ENCODE assay signal across 20 mouse cellular contexts in the genomic region with DNA sequence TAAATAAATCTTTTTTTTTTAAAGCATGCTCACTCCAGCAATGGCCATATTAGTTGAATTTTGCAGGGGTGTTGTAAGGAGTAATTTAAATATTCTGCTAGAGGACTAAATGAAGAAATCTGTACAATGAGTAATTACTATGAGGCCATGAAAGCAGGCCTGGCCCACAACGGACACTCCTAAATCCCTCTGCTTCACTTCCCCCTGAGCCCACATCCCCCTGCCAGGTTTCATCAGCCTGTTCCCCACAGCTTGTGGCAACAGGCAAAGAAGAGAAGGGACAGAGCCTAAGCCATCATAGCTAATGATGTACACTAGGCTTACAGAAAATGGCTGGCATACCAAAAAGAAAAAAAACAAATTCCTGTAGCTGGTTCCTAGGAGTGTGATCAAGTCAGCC. TPM values are rescaled to one million over a fixed set of nuclear protein-coding genes. Genes with fewer than 3 reads are reported as not detected.
DNase-seq lines count a peak whose midpoint lies in the region; ATAC-seq and TF ChIP-seq lines count a peak whose summit lies in the region.
"Had no signal": no experiment of that assay in that cellular context is flagged by ENCODE, and none has a peak within 500 bp of the region (broad histone marks: within the 10 kb centered on the region; RNA-seq: fewer than 3 reads in every experiment).

No protein-coding gene starts in this region.

- no peak for DNase-seq in neural tube, embryonic 10.5 days (ENCODE audit: extremely low spot score, low spot score)
- no peak for DNase-seq in forebrain, postnatal 0 days
- no peak for DNase-seq in testis, postnatal 10 days (ENCODE audit: low spot score)
- DNase-seq in lung, postnatal 0 days (ENCODE audit: low spot score), result no peak
- DNase-seq: adrenal gland, postnatal 10 days; cerebellum, adult 18-20 months; gastrocnemius, postnatal 14 days; heart, postnatal 36 days; kidney, adult 18-20 months; kidney, postnatal 4 days; left cerebral cortex, postnatal 4 days; lung, postnatal 4 days; thymus, adult 18-20 months had no signal

- H3K4me3 ChIP-seq in neural tube, embryonic 12.5 days, result no peak overlapping the region
- no peak overlapping the region for H3K4me3 ChIP-seq in forebrain, postnatal 0 days (ENCODE audit: low read depth, low read length)
- H3K4me3 ChIP-seq in neural tube, embryonic 15.5 days (replicated peaks), result 0 out of 2 replicates have a peak overlapping the region, but pooled peaks have one; percentile 97
- no peak overlapping the region for H3K4me3 ChIP-seq in lung, postnatal 0 days (ENCODE audit: low read depth, low read length)
- H3K4me3 ChIP-seq in intestine, embryonic 16.5 days (ENCODE audit: low read length), result no peak overlapping the region
- H3K4me3 ChIP-seq: heart, embryonic 12.5 days; liver, embryonic 15.5 days had no signal

- TF ChIP-seq CTCF in forebrain, postnatal 0 days (IDR thresholded peaks at IDR 0.05; ENCODE audit: low read depth), result no peak
- no peak for TF ChIP-seq CTCF in lung, postnatal 0 days (IDR thresholded peaks at IDR 0.05)

- no peak overlapping the region for H3K27ac ChIP-seq in neural tube, embryonic 12.5 days
- no peak overlapping the region for H3K27ac ChIP-seq in forebrain, postnatal 0 days (ENCODE audit: low read depth, low read length)
- H3K27ac ChIP-seq in neural tube, embryonic 15.5 days (replicated peaks), result no peak overlapping the region
- H3K27ac ChIP-seq in lung, postnatal 0 days (ENCODE audit: low read length), result no peak overlapping the region
- H3K27ac ChIP-seq in intestine, embryonic 16.5 days (ENCODE audit: low read length), result no peak overlapping the region
- H3K27ac ChIP-seq: embryonic facial prominence, embryonic 15.5 days; liver, embryonic 15.5 days had no signal

- peak overlapping the region; percentile 64 for H3K4me2 ChIP-seq in neural tube, embryonic 12.5 days (replicated peaks)
- 0 out of 2 replicates have a peak overlapping the region, but pooled peaks have one; percentile 72 for H3K4me2 ChIP-seq in forebrain, postnatal 0 days (ENCODE audit: low read depth)
- H3K4me2 ChIP-seq in neural tube, embryonic 15.5 days, result peak overlapping the region; percentile 73
- no peak overlapping the region for H3K4me2 ChIP-seq in lung, postnatal 0 days (replicated peaks; ENCODE audit: low read depth, low read length)
- H3K4me2 ChIP-seq in intestine, embryonic 16.5 days (ENCODE audit: low read depth, low read length), result no peak overlapping the region
- H3K4me2 ChIP-seq: heart, embryonic 12.5 days; liver, embryonic 15.5 days had no signal

- peaks cover 7% of the 10 kb centered on the region; the same call in 1 of the 2 replicates for H3K27me3 ChIP-seq in neural tube, embryonic 12.5 days (replicated peaks)
- no peaks in the 10 kb centered on the region; the same call in 1 of the 2 replicates for H3K27me3 ChIP-seq in forebrain, postnatal 0 days (ENCODE audit: insufficient read depth, low read length)
- peaks cover 5% of the 10 kb centered on the region; the same call in 1 of the 2 replicates for H3K27me3 ChIP-seq in neural tube, embryonic 15.5 days (replicated peaks)
- no peaks in the 10 kb centered on the region for H3K27me3 ChIP-seq in lung, postnatal 0 days (replicated peaks; ENCODE audit: insufficient read depth, low read length)
- peaks cover 2% of the 10 kb centered on the region; the same call in 1 of the 2 replicates for H3K27me3 ChIP-seq in intestine, embryonic 16.5 days (replicated peaks; ENCODE audit: control insufficient read depth, insufficient read depth, low read length)

- H3K9ac ChIP-seq in neural tube, embryonic 12.5 days, result no peak overlapping the region
- no peak overlapping the region for H3K9ac ChIP-seq in forebrain, postnatal 0 days
- no peak overlapping the region for H3K9ac ChIP-seq in neural tube, embryonic 15.5 days (replicated peaks)
- H3K9ac ChIP-seq in lung, postnatal 0 days (replicated peaks; ENCODE audit: low read depth), result no peak overlapping the region
- H3K9ac ChIP-seq in intestine, embryonic 16.5 days (ENCODE audit: low read depth, low read length), result no peak overlapping the region
- H3K9ac ChIP-seq: embryonic facial prominence, embryonic 15.5 days; heart, embryonic 12.5 days; liver, embryonic 15.5 days had no signal

- no peak for TF ChIP-seq EP300 in lung, postnatal 0 days (IDR thresholded peaks at IDR 0.05)

- WGBS in neural tube, embryonic 12.5 days, result 91% methylated on average over 1 of the region's 1 CpGs
- 100% methylated on average over 1 of the region's 1 CpGs for WGBS in forebrain, postnatal 0 days
- 88% methylated on average over 1 of the region's 1 CpGs for WGBS in neural tube, embryonic 15.5 days
- WGBS in lung, postnatal 0 days, result 93% methylated on average over 1 of the region's 1 CpGs
- WGBS in intestine, embryonic 16.5 days, result 93% methylated on average over 1 of the region's 1 CpGs

- no peaks in the 10 kb centered on the region for H3K9me3 ChIP-seq in neural tube, embryonic 12.5 days
- H3K9me3 ChIP-seq in forebrain, postnatal 0 days (ENCODE audit: low read length), result no peaks in the 10 kb centered on the region
- H3K9me3 ChIP-seq in neural tube, embryonic 15.5 days (replicated peaks), result no peaks in the 10 kb centered on the region
- no peaks in the 10 kb centered on the region for H3K9me3 ChIP-seq in lung, postnatal 0 days (ENCODE audit: low read length)
- H3K9me3 ChIP-seq in intestine, embryonic 16.5 days (ENCODE audit: control insufficient read depth, low read length), result no peaks in the 10 kb centered on the region
- H3K9me3 ChIP-seq: embryonic facial prominence, embryonic 15.5 days; heart, embryonic 12.5 days; liver, embryonic 15.5 days had no signal

- ATAC-seq in neural tube, embryonic 12.5 days (ENCODE audit: low FRiP score, low read depth), result no peak
- no peak for ATAC-seq in forebrain, postnatal 0 days
- ATAC-seq in megakaryocyte, adult 5-6 weeks (ENCODE audit: poor library complexity, severe bottlenecking), result peak; percentile 23; the same call in 1 of the 2 replicates
- no peak for ATAC-seq in neural tube, embryonic 15.5 days (ENCODE audit: low FRiP score)
- no peak for ATAC-seq in lung, postnatal 0 days
- no peak for ATAC-seq in intestine, embryonic 16.5 days

- H3K4me1 ChIP-seq in neural tube, embryonic 12.5 days, result peaks cover 14% of the 10 kb centered on the region
- peaks cover 14% of the 10 kb centered on the region for H3K4me1 ChIP-seq in forebrain, postnatal 0 days (ENCODE audit: insufficient read depth)
- peaks cover 19% of the 10 kb centered on the region for H3K4me1 ChIP-seq in neural tube, embryonic 15.5 days
- H3K4me1 ChIP-seq in lung, postnatal 0 days (ENCODE audit: insufficient read depth, low read depth, low read length), result peaks cover 6% of the 10 kb centered on the region; the same call in 1 of the 2 replicates
- H3K4me1 ChIP-seq in intestine, embryonic 16.5 days (ENCODE audit: control insufficient read depth, insufficient read depth, low read length), result peaks cover 14% of the 10 kb centered on the region; the same call in 1 of the 2 replicates

- H3K36me3 ChIP-seq in neural tube, embryonic 12.5 days, result peaks cover 34% of the 10 kb centered on the region
- H3K36me3 ChIP-seq in forebrain, postnatal 0 days (ENCODE audit: insufficient read depth), result peaks cover 12% of the 10 kb centered on the region; the same call in 1 of the 2 replicates
- peaks cover 21% of the 10 kb centered on the region for H3K36me3 ChIP-seq in neural tube, embryonic 15.5 days
- no peaks in the 10 kb centered on the region for H3K36me3 ChIP-seq in lung, postnatal 0 days (ENCODE audit: insufficient read depth, low read length)
- H3K36me3 ChIP-seq in intestine, embryonic 16.5 days (ENCODE audit: control insufficient read depth, insufficient read depth, low read length), result 0 out of 2 replicates have a peak, but pooled peaks cover 2% of the 10 kb centered on the region

RNA-seq across cellular contexts. Expression of a gene that starts 2.1 kb away (rescaled TPM):
- 70.2 and 72.9 TPM in 2 replicates for polyA plus RNA-seq in neural tube, embryonic 12.5 days (2016; fragmentation: Nextera tagmentation; extraction: Ambion mirVana)
- total RNA-seq in forebrain, postnatal 0 days (2014; rRNA removed), result 38.4 and 47.5 TPM in 2 replicates
- 29.8 and 36.5 TPM in 2 replicates for polyA plus RNA-seq in forebrain, postnatal 0 days (2015; fragmentation: Nextera tagmentation; extraction: Ambion mirVana)
- 25.0 and 29.4 TPM in 2 replicates for total RNA-seq in megakaryocyte, adult 5-6 weeks (2015)
- 13.5 and 15.4 TPM in 2 replicates for total RNA-seq in megakaryocyte, adult 5-6 weeks (2017)
- polyA plus RNA-seq in neural tube, embryonic 15.5 days (2015; fragmentation: Nextera tagmentation; extraction: Ambion mirVana), result 53.2 and 54.3 TPM in 2 replicates
- polyA plus RNA-seq in lung, postnatal 0 days (2015; fragmentation: Nextera tagmentation; extraction: Ambion mirVana), result 19.4 and 22.4 TPM in 2 replicates
- polyA plus RNA-seq in intestine, embryonic 16.5 days (2015; fragmentation: Nextera tagmentation; extraction: Ambion mirVana), result 31.5 and 33.9 TPM in 2 replicates

RNA-seq across cellular contexts. Expression of a gene that starts 10.5 kb away (rescaled TPM):
- polyA plus RNA-seq in neural tube, embryonic 12.5 days (2016; fragmentation: Nextera tagmentation; extraction: Ambion mirVana), result 67.1 and 68.6 TPM in 2 replicates
- total RNA-seq in forebrain, postnatal 0 days (2014; rRNA removed), result 12.1 and 16.2 TPM in 2 replicates
- polyA plus RNA-seq in forebrain, postnatal 0 days (2015; fragmentation: Nextera tagmentation; extraction: Ambion mirVana), result 14.4 and 16.2 TPM in 2 replicates
- 67.1 and 67.2 TPM in 2 replicates for total RNA-seq in megakaryocyte, adult 5-6 weeks (2015)
- total RNA-seq in megakaryocyte, adult 5-6 weeks (2017), result 32.1 and 32.5 TPM in 2 replicates
- 38.6 and 50.7 TPM in 2 replicates for polyA plus RNA-seq in neural tube, embryonic 15.5 days (2015; fragmentation: Nextera tagmentation; extraction: Ambion mirVana)
- 45.2 and 45.9 TPM in 2 replicates for polyA plus RNA-seq in lung, postnatal 0 days (2015; fragmentation: Nextera tagmentation; extraction: Ambion mirVana)
- polyA plus RNA-seq in intestine, embryonic 16.5 days (2015; fragmentation: Nextera tagmentation; extraction: Ambion mirVana), result 81.4 and 83.2 TPM in 2 replicates

RNA-seq across cellular contexts. Expression of a gene that starts 25.5 kb away (rescaled TPM):
- 31.6 and 38.3 TPM in 2 replicates for polyA plus RNA-seq in neural tube, embryonic 12.5 days (2016; fragmentation: Nextera tagmentation; extraction: Ambion mirVana)
- total RNA-seq in forebrain, postnatal 0 days (2014; rRNA removed), result 30.3 and 34.3 TPM in 2 replicates
- polyA plus RNA-seq in forebrain, postnatal 0 days (2015; fragmentation: Nextera tagmentation; extraction: Ambion mirVana), result 22.2 and 27.2 TPM in 2 replicates
- 5.3 and 9.3 TPM in 2 replicates for total RNA-seq in megakaryocyte, adult 5-6 weeks (2015)
- total RNA-seq in megakaryocyte, adult 5-6 weeks (2017), result 19.0 and 19.9 TPM in 2 replicates
- polyA plus RNA-seq in neural tube, embryonic 15.5 days (2015; fragmentation: Nextera tagmentation; extraction: Ambion mirVana), result 33.4 and 34.8 TPM in 2 replicates
- 16.7 and 17.6 TPM in 2 replicates for polyA plus RNA-seq in lung, postnatal 0 days (2015; fragmentation: Nextera tagmentation; extraction: Ambion mirVana)
- polyA plus RNA-seq in intestine, embryonic 16.5 days (2015; fragmentation: Nextera tagmentation; extraction: Ambion mirVana), result 22.6 and 23.6 TPM in 2 replicates

Comparison
In these comparisons a context has a peak if more than half of its experiments do, and no peak if none do; other contexts are left out.
1. H3K4me2 ChIP-seq: peak in neural tube, embryonic 12.5 days (single experiment), forebrain, postnatal 0 days (single experiment) and neural tube, embryonic 15.5 days (single experiment); none in lung, postnatal 0 days (single experiment) and intestine, embryonic 16.5 days (single experiment).